Mouse (Mus musculus) lung, postnatal 0 days (tissue): ENCODE measurements around the gene Iapp. TPM values are rescaled to one million over a fixed set of nuclear protein-coding genes. Genes with fewer than 3 reads are reported as not detected.
A peak's percentile ranks its signal among the peaks of the same experiment; 100 is the strongest.

Experiments
- ATAC-seq: fragments of 200-750 bp; cut with Nextera tagmentation; 2 replicates; pipeline ENCODE4 v1.8.0; 2017; ENCODE audit warnings: moderate library complexity
- DNase-seq: peaks from one replicate; pipeline ENCODE4 v3.0.0-alpha.2; 2016; ENCODE audit warnings: low spot score
- H3K27ac ChIP-seq: fragments of 300-500 bp; sonication (generic); 2 replicates; pipeline ENCODE4 v1.5.1; 2014; ENCODE audit warnings: antibody characterized with exemption, mild to moderate bottlenecking, low read length, mixed read lengths
- H3K27me3 ChIP-seq: fragments of 300-500 bp; sonication (generic); replicated peaks from 2 replicates; pipeline ENCODE4 v1.6.1; 2014; ENCODE audit warnings: low read length, mixed read lengths; ENCODE audit not compliant: insufficient read depth
- H3K36me3 ChIP-seq: fragments of 300-500 bp; sonication (generic); 2 replicates; pipeline ENCODE4 v1.6.1; 2014; ENCODE audit warnings: low read length, mixed read lengths; ENCODE audit not compliant: insufficient read depth
- H3K4me1 ChIP-seq: fragments of 300-500 bp; sonication (generic); 2 replicates; pipeline ENCODE4 v1.6.1; 2014; ENCODE audit warnings: antibody characterized with exemption, low read depth, low read length, mixed read lengths; ENCODE audit not compliant: insufficient read depth
- H3K4me2 ChIP-seq: fragments of 300-500 bp; sonication (generic); replicated peaks from 2 replicates; pipeline ENCODE4 v1.6.1; 2014; ENCODE audit warnings: low read depth, mild to moderate bottlenecking, low read length, moderate library complexity, mixed read lengths
- H3K4me3 ChIP-seq: fragments of 300-500 bp; sonication (generic); 2 replicates; pipeline ENCODE4 v1.5.1; 2014; ENCODE audit warnings: low read depth, low read length
- H3K9ac ChIP-seq: fragments of 300-500 bp; sonication (generic); replicated peaks from 2 replicates; pipeline ENCODE4 v1.6.1; 2014; ENCODE audit warnings: low read depth, mild to moderate bottlenecking
- H3K9me3 ChIP-seq: fragments of 300-500 bp; sonication (generic); 2 replicates; pipeline ENCODE4 v1.6.1; 2016; ENCODE audit warnings: low read length, mixed read lengths
- CTCF ChIP-seq: IDR thresholded peaks from 2 replicates; pipeline ENCODE4 v1.5.1; 2016; ENCODE audit warnings: antibody characterized with exemption, mild to moderate bottlenecking
- EP300 ChIP-seq: IDR thresholded peaks from 2 replicates; pipeline ENCODE4 v1.6.1; 2016; ENCODE audit warnings: antibody characterized with exemption, mild to moderate bottlenecking, control low read depth
- WGBS: fragments of 180-500 bp; shearing (Covaris S2); extraction: QIAGEN DNeasy Blood & Tissue Kit; methylation state at CpG from one replicate; pipeline ENCODE4 v1.1.7; 2014; 5-methylcytosine and 5-hydroxymethylcytosine counted together
- polyA plus RNA-seq: library from polyadenylated mRNA; unstranded; fragments of >200 nt; fragmentation: Nextera tagmentation; extraction: Ambion mirVana; gene quantifications from 2 replicates; pipeline ENCODE4 v1.2.1, GENCODE M21; 2015

The Iapp gene
- polyA plus RNA-seq, 1 experiment from 2014 or later, result 0.19 TPM

DNA sequence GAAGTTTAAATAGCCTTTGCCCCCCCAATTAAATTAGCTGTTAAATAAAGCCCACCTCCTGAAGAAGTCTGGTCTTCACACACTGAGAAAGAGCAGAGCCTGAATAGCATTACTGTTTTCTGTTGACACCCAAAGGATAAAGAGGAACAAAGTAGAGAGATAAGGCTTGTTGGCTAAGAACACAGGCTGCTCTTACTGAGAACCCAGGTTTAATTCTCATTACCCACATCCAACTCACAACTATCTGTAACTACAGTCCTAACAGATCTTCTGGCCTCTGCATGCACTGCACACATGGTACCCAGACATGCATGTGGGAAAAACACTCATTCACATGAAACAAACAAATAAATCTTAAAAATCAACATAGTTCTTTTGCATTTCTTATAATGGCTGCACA is 18.9 kb downstream of the Iapp start:
- H3K9me3 ChIP-seq, result no peaks in the 10 kb centered on the region

DNA sequence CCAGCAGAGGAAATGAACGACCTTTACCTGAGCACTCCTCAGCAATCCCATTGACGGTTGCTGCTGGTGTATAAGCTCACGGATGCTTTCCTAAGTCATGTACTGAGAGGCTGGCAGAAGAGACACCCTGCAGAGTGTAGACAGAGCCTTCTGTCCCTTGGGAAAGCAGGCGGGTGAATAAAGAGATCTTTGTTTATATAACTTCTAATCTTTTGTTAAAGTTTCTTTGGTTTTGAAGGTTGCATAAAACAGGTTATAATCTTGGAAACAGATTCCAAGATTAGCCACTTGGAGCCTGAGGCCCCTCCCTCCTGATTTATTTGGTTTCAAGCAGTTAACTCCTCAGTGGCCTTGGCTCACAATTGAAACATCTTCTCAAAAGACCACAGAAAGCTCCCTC is 24.7 kb downstream of the Iapp start, which contains the start of gene Slco1a5:
TSS of gene Slco1a5 (minus strand) at position 101 of the 400 bp plus-strand sequence.
- TF ChIP-seq CTCF (no peak), EP300 (no peak)
- Histone ChIP-seq H3K4me2 (no peak within 1 kb of the TSS), H3K27ac (no peak within 1 kb of the TSS), H3K36me3 (no peaks in the 10 kb centered on the region), H3K27me3 (no peaks in the 10 kb centered on the region), H3K4me1 (no peaks in the 10 kb centered on the region), H3K4me3 (no peak within 1 kb of the TSS), H3K9ac (no peak within 1 kb of the TSS), H3K9me3 (no peaks in the 10 kb centered on the region)
- ATAC-seq (no peak), DNase-seq (no peak)
- 25% methylated on average over 4 of the region's 4 CpGs for WGBS

More for the DNA sequence above, 18.9 kb downstream of the Iapp start:
- H3K4me1 ChIP-seq, result no peaks in the 10 kb centered on the region
- H3K27me3 ChIP-seq, result no peaks in the 10 kb centered on the region
- no peak overlapping the region for H3K9ac ChIP-seq
- H3K27ac ChIP-seq, result no peak overlapping the region
- H3K36me3 ChIP-seq, result no peaks in the 10 kb centered on the region
- no peak for TF ChIP-seq EP300
- no peak for TF ChIP-seq CTCF
- DNase-seq, result no peak
- no peak for ATAC-seq
- H3K4me3 ChIP-seq, result no peak overlapping the region
- H3K4me2 ChIP-seq, result no peak overlapping the region

- Histone ChIP-seq H3K9ac (no peak overlapping the region), H3K27ac (no peak overlapping the region), H3K4me3 (no peak overlapping the region), H3K36me3 (no peaks in the 10 kb centered on the region), H3K9me3 (no peaks in the 10 kb centered on the region), H3K27me3 (no peaks in the 10 kb centered on the region), H3K4me2 (no peak overlapping the region), H3K4me1 (no peaks in the 10 kb centered on the region)
- DNase-seq, result no peak
- 61% methylated on average over 3 of the region's 3 CpGs for WGBS
- no peak for ATAC-seq
- TF ChIP-seq EP300, result no peak
- TF ChIP-seq CTCF, result peak; percentile 22; the same call in 1 of the 2 replicates
Observed at GRCm38 (mm10) chr6:142326598-142326997, 28.4 kb downstream of the Iapp start.

- H3K4me2 ChIP-seq, result no peak overlapping the region
- TF ChIP-seq EP300, result no peak
- no peak overlapping the region for H3K4me3 ChIP-seq
- H3K36me3 ChIP-seq, result no peaks in the 10 kb centered on the region
- DNase-seq (no peak), ATAC-seq (no peak)
- no peak overlapping the region for H3K9ac ChIP-seq
- WGBS, result 46% methylated on average over 1 of the region's 1 CpGs
- no peak overlapping the region for H3K27ac ChIP-seq
- no peaks in the 10 kb centered on the region for H3K27me3 ChIP-seq
- H3K9me3 ChIP-seq, result no peaks in the 10 kb centered on the region
- no peaks in the 10 kb centered on the region for H3K4me1 ChIP-seq
Observed at GRCm38 (mm10) chr6:142329201-142329600, 31.0 kb downstream of the Iapp start.

DNA sequence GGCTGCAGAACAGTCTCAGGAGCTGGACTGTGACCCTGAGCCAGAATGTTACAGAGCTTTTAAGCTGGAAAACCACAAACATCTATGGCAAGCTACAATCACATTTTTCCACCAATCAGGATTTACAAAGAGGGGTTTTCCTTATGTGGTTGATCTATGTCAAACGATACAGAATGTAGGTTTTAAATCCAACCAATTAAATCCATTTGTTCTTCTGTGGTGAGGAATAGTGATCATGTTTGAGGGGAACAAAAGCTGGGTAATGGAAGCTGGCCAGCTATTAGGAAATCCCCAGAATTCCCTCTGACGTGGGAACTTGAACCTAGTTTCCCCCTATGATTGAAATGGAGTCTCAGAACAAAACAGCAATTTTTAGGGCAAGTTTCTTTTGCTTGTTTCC is 40.7 kb downstream of the Iapp start:
- TF ChIP-seq EP300 (no peak), CTCF (no peak)
- Histone ChIP-seq H3K9ac (no peak overlapping the region), H3K4me3 (no peak overlapping the region), H3K4me1 (no peaks in the 10 kb centered on the region), H3K4me2 (no peak overlapping the region), H3K36me3 (no peaks in the 10 kb centered on the region), H3K9me3 (no peaks in the 10 kb centered on the region), H3K27ac (no peak overlapping the region), H3K27me3 (no peaks in the 10 kb centered on the region)
- ATAC-seq, result no peak
- WGBS, result 55% methylated on average over 2 of the region's 2 CpGs
- no peak for DNase-seq

GRCm38 (mm10) chr6:142339576-142339975 is 41.4 kb downstream of the Iapp start:
- Histone ChIP-seq H3K4me1 (no peaks in the 10 kb centered on the region), H3K36me3 (no peaks in the 10 kb centered on the region), H3K27me3 (no peaks in the 10 kb centered on the region), H3K4me2 (no peak overlapping the region), H3K9me3 (no peaks in the 10 kb centered on the region), H3K4me3 (no peak overlapping the region), H3K9ac (no peak overlapping the region), H3K27ac (no peak overlapping the region)
- DNase-seq (no peak), ATAC-seq (no peak)
- TF ChIP-seq EP300 (no peak), CTCF (no peak)
- WGBS, result 25% methylated on average over 2 of the region's 2 CpGs

- no peaks in the 10 kb centered on the region for H3K4me1 ChIP-seq
- H3K9me3 ChIP-seq, result no peaks in the 10 kb centered on the region
- ATAC-seq (no peak), DNase-seq (peak; percentile 37)
- no peaks in the 10 kb centered on the region for H3K27me3 ChIP-seq
- TF ChIP-seq EP300 (no peak), CTCF (peak; percentile 67)
- H3K4me2 ChIP-seq, result no peak overlapping the region
- H3K36me3 ChIP-seq, result no peaks in the 10 kb centered on the region
- WGBS, result 53% methylated on average over 2 of the region's 2 CpGs
- H3K27ac ChIP-seq, result no peak overlapping the region
- H3K4me3 ChIP-seq, result no peak overlapping the region
- no peak overlapping the region for H3K9ac ChIP-seq
Observed at GRCm38 (mm10) chr6:142343561-142343960, 45.3 kb downstream of the Iapp start.
